Mouse (Mus musculus): ENCODE measurements around the gene Itpr2. TPM values are rescaled to one million over a fixed set of nuclear protein-coding genes. Genes with fewer than 3 reads are reported as not detected.

Itpr2 gene
- polyA plus RNA-seq, 1 experiment, result 3.6 TPM

DNA sequence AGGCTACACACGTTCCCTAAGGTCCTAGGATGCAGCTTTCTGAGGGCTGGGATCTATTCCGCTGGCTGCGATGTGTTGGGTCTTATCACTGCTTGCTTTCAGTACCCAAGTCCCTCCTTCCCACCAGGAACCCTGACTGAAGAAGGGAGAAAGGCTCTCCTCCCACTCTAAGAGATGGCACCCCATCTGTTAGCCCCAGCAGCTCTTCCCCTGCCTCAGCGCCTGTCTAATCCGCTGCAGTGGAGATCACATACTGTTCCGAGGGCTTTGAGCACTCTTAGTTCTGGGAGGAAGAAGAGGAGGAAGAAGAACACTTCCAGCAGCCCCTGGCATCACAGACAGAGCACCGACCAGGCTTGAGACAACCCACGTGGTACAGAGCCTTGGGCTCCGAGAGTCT, 14.9 kb downstream of the Itpr2 start:
- no peaks in the 10 kb centered on the region for H3K9me3 ChIP-seq (replicated peaks; ENCODE audit: control insufficient read depth, insufficient read depth, low read length, poor library complexity, severe bottlenecking)
- H3K36me3 ChIP-seq (ENCODE audit: control insufficient read depth, insufficient read depth, low read length, poor library complexity, severe bottlenecking), result no peaks in the 10 kb centered on the region
- H3K9ac ChIP-seq (ENCODE audit: low read depth, poor library complexity, severe bottlenecking), result no peak overlapping the region
- no peaks in the 10 kb centered on the region for H3K27me3 ChIP-seq (ENCODE audit: control insufficient read depth, insufficient read depth, low read length, poor library complexity, severe bottlenecking)
- TF ChIP-seq EP300 (IDR thresholded peaks at IDR 0.05; ENCODE audit: insufficient read depth, low read depth, low read length) (no peak), CTCF (IDR thresholded peaks at IDR 0.05; ENCODE audit: low read depth, low read length) (no peak), POLR2A (IDR thresholded peaks at IDR 0.05; ENCODE audit: insufficient read depth, low read length) (no peak)
- H3K4me1 ChIP-seq (ENCODE audit: control insufficient read depth, insufficient read depth, low read length), result no peaks in the 10 kb centered on the region
- no peak overlapping the region for H3K4me3 ChIP-seq (ENCODE audit: low read depth, low read length)
- H3K27ac ChIP-seq (ENCODE audit: insufficient read depth, low read length), result no peak overlapping the region

GRCm38 (mm10) chr6:146486073-146486472, 15.9 kb downstream of the Itpr2 start:
- Histone ChIP-seq H3K27ac (ENCODE audit: insufficient read depth, low read length) (no peak overlapping the region), H3K9me3 (replicated peaks; ENCODE audit: control insufficient read depth, insufficient read depth, low read length, poor library complexity, severe bottlenecking) (no peaks in the 10 kb centered on the region), H3K9ac (ENCODE audit: low read depth, poor library complexity, severe bottlenecking) (no peak overlapping the region), H3K27me3 (ENCODE audit: control insufficient read depth, insufficient read depth, low read length, poor library complexity, severe bottlenecking) (no peaks in the 10 kb centered on the region), H3K36me3 (ENCODE audit: control insufficient read depth, insufficient read depth, low read length, poor library complexity, severe bottlenecking) (no peaks in the 10 kb centered on the region), H3K4me3 (ENCODE audit: low read depth, low read length) (no peak overlapping the region), H3K4me1 (ENCODE audit: control insufficient read depth, insufficient read depth, low read length) (no peaks in the 10 kb centered on the region)
- TF ChIP-seq POLR2A (IDR thresholded peaks at IDR 0.05; ENCODE audit: insufficient read depth, low read length) (no peak), EP300 (IDR thresholded peaks at IDR 0.05; ENCODE audit: insufficient read depth, low read depth, low read length) (no peak), CTCF (IDR thresholded peaks at IDR 0.05; ENCODE audit: low read depth, low read length) (no peak)

DNA sequence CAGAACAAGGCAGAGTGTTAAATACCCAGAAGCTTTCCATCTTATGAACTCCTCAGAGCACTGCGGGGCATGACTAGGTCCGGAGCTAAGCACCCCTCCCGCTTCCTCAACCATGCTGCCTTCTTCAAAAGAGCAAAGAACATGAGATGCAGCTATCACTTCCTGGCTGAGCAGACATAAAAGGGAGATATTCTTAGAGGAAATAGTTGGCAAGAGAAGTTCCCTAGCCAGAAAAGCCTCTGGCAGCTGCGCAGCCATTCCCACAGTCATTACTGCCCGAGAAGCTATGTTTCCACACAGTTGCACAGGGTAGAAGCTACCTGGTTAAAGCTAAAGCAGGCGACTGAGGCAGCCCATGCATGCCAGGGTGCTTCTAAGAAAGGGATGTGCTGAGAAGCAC, 20.6 kb downstream of the Itpr2 start:
- Histone ChIP-seq H3K4me3 (ENCODE audit: low read depth, low read length) (no peak overlapping the region), H3K9me3 (replicated peaks; ENCODE audit: control insufficient read depth, insufficient read depth, low read length, poor library complexity, severe bottlenecking) (no peaks in the 10 kb centered on the region), H3K36me3 (ENCODE audit: control insufficient read depth, insufficient read depth, low read length, poor library complexity, severe bottlenecking) (no peaks in the 10 kb centered on the region), H3K27me3 (ENCODE audit: control insufficient read depth, insufficient read depth, low read length, poor library complexity, severe bottlenecking) (no peaks in the 10 kb centered on the region), H3K9ac (ENCODE audit: low read depth, poor library complexity, severe bottlenecking) (no peak overlapping the region), H3K27ac (ENCODE audit: insufficient read depth, low read length) (no peak overlapping the region), H3K4me1 (ENCODE audit: control insufficient read depth, insufficient read depth, low read length) (no peaks in the 10 kb centered on the region)
- TF ChIP-seq POLR2A (IDR thresholded peaks at IDR 0.05; ENCODE audit: insufficient read depth, low read length) (no peak), CTCF (IDR thresholded peaks at IDR 0.05; ENCODE audit: low read depth, low read length) (no peak), EP300 (IDR thresholded peaks at IDR 0.05; ENCODE audit: insufficient read depth, low read depth, low read length) (no peak)

GRCm38 (mm10) chr6:146480925-146481324, 21.1 kb downstream of the Itpr2 start:
- no peak overlapping the region for H3K4me3 ChIP-seq (ENCODE audit: low read depth, low read length)
- TF ChIP-seq CTCF (IDR thresholded peaks at IDR 0.05; ENCODE audit: low read depth, low read length), result no peak
- H3K36me3 ChIP-seq (ENCODE audit: control insufficient read depth, insufficient read depth, low read length, poor library complexity, severe bottlenecking), result no peaks in the 10 kb centered on the region
- no peaks in the 10 kb centered on the region for H3K4me1 ChIP-seq (ENCODE audit: control insufficient read depth, insufficient read depth, low read length)
- H3K9me3 ChIP-seq (replicated peaks; ENCODE audit: control insufficient read depth, insufficient read depth, low read length, poor library complexity, severe bottlenecking), result no peaks in the 10 kb centered on the region
- H3K27me3 ChIP-seq (ENCODE audit: control insufficient read depth, insufficient read depth, low read length, poor library complexity, severe bottlenecking), result no peaks in the 10 kb centered on the region
- no peak overlapping the region for H3K27ac ChIP-seq (ENCODE audit: insufficient read depth, low read length)
- H3K9ac ChIP-seq (ENCODE audit: low read depth, poor library complexity, severe bottlenecking), result no peak overlapping the region

DNA sequence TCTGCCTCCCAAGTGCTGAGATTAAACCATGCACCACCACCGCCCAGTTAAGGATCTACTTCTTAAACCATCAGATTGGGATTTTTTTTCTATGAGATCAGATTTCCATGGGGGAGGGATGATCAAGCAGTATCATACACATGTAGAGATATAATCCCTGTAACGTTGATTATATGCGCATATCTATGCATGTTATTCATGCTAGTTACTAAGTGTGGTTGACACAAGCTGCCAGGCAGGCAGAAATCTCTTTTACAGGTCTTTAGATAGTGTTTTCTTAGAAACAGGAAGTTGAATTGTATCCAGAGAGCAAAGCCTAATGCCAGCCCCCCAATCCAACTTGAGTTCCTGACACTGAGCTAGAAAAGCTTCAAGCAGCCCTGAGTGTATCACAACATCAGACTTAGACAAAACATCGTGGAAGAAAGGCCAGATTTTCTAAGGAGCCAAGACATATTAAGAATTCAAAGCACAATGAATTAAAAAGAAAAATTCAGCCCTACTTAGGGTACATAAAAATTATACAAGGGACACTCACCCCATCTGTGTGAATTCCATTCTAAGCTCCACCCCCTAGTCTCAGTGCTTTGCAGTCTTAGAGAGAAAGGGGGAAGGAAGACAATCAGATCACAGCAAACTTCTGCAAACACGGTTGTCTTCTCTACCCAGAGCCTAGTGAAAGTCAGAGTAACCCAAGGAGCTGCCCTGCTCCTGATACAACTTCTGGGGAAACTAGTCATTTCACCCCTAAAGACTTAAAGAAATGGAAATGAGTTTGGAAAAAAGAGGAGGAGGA, 22.9 kb downstream of the Itpr2 start:
- H3K27ac ChIP-seq (ENCODE audit: insufficient read depth, low read length), result no peak overlapping the region
- no peaks in the 10 kb centered on the region for H3K36me3 ChIP-seq (ENCODE audit: control insufficient read depth, insufficient read depth, low read length, poor library complexity, severe bottlenecking)
- H3K9me3 ChIP-seq (replicated peaks; ENCODE audit: control insufficient read depth, insufficient read depth, low read length, poor library complexity, severe bottlenecking), result no peaks in the 10 kb centered on the region
- no peak overlapping the region for H3K4me3 ChIP-seq (ENCODE audit: low read depth, low read length)
- H3K9ac ChIP-seq (ENCODE audit: low read depth, poor library complexity, severe bottlenecking), result no peak overlapping the region
- no peaks in the 10 kb centered on the region for H3K4me1 ChIP-seq (ENCODE audit: control insufficient read depth, insufficient read depth, low read length)
- H3K27me3 ChIP-seq (ENCODE audit: control insufficient read depth, insufficient read depth, low read length, poor library complexity, severe bottlenecking), result no peaks in the 10 kb centered on the region
- TF ChIP-seq CTCF (IDR thresholded peaks at IDR 0.05; ENCODE audit: low read depth, low read length), result no peak
- no peak for TF ChIP-seq EP300 (IDR thresholded peaks at IDR 0.05; ENCODE audit: insufficient read depth, low read depth, low read length)
- no peak for TF ChIP-seq POLR2A (IDR thresholded peaks at IDR 0.05; ENCODE audit: insufficient read depth, low read length)

GRCm38 (mm10) chr6:146476865-146477264, 25.2 kb downstream of the Itpr2 start:
- no peaks in the 10 kb centered on the region for H3K36me3 ChIP-seq (ENCODE audit: control insufficient read depth, insufficient read depth, low read length, poor library complexity, severe bottlenecking)
- no peaks in the 10 kb centered on the region for H3K9me3 ChIP-seq (replicated peaks; ENCODE audit: control insufficient read depth, insufficient read depth, low read length, poor library complexity, severe bottlenecking)
- H3K4me3 ChIP-seq (ENCODE audit: low read depth, low read length), result no peak overlapping the region
- H3K27me3 ChIP-seq (ENCODE audit: control insufficient read depth, insufficient read depth, low read length, poor library complexity, severe bottlenecking), result no peaks in the 10 kb centered on the region
- TF ChIP-seq CTCF (IDR thresholded peaks at IDR 0.05; ENCODE audit: low read depth, low read length) (no peak), POLR2A (IDR thresholded peaks at IDR 0.05; ENCODE audit: insufficient read depth, low read length) (no peak), EP300 (IDR thresholded peaks at IDR 0.05; ENCODE audit: insufficient read depth, low read depth, low read length) (no peak)
- H3K4me1 ChIP-seq (ENCODE audit: control insufficient read depth, insufficient read depth, low read length), result no peaks in the 10 kb centered on the region
- H3K9ac ChIP-seq (ENCODE audit: low read depth, poor library complexity, severe bottlenecking), result no peak overlapping the region
- H3K27ac ChIP-seq (ENCODE audit: insufficient read depth, low read length), result no peak overlapping the region
